Mouse (Mus musculus): ENCODE data around the gene Serpinb6c. TPM values are rescaled to one million over a fixed set of nuclear protein-coding genes. Genes with fewer than 3 reads are reported as not detected.

Serpinb6c gene
- not detected in 2 replicates for polyA plus RNA-seq (2012; rRNA removed)

DNA sequence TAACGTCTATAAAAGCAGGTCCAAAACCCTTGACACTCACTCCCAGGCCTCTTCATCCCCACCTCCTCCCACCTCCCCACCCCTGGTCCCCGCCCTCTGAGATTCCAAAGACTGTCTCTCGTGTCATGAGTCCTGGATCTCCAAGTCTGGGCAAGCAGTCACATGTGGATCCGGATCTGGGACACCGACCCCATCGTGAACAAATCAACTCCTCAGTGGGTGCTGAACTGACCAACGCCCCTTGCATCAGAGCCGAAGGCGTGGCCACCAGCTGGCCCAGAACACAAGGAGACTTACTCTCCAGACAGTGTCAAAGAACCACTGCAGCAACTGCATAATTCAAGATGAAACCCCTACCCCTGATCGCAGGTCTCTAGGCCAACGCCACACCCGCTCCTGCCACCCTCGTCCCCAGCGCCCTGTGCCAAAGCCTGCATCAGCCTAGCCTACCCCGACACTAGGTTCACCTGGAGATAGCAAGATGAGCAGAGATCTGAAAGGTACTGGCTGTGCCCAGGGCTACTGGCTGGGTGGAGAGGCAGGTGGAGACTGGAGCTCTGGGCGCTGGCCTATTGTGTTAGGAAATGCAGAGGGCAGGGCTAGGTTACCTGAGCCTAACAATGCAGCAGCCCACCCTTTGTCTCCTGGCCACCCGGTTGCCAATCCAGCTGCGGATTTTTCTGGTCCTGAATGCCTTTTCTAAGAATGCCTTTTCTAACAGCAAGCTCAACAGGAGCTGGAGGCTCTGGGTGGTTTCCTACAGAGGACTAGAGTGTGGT, at the start of gene Serpinb6c:
TSS of gene Serpinb6c (minus strand) at position 533 of the 779 bp plus-strand sequence.

DNA sequence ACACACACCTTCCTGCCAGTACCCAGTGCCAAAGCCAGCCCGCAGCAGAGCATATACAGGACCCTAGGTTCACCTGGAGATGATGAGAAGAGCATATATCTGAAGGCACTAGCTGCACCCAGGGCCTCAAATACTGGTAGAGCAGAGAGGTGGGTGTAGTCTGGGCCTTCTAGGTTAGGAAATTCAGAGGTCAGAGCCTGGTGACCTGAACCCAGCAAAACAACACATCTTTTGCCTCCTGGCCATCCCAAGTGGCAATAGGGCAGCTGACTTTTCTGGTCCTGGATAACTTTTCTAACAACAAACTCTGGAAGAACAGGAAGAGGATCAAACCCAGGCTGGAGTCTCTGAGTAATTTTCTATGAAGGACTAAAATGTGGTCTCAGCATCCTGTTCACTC, 62.2 kb downstream of the Serpinb6c start, which contains the start of gene Serpinb6e:
TSS of gene Serpinb6e (minus strand) at position 101 of the 400 bp plus-strand sequence.

Other genes with a start within 250 kb of the Serpinb6c start
- gene Serpinb6d, start 244.3 kb downstream of the Serpinb6c start, polyA plus RNA-seq (2012; rRNA removed), result not detected in 2 replicates
- gene Serpinb6e, start 62.3 kb downstream of the Serpinb6c start, polyA plus RNA-seq (2012; rRNA removed), result not detected in 2 replicates
- gene Nqo2, start 59.0 kb upstream of the Serpinb6c start, polyA plus RNA-seq (2012; rRNA removed), result 4.7 and 5.5 TPM in 2 replicates
- 15.1 and 18.5 TPM in 2 replicates for gene Ripk1, start 96.7 kb upstream of the Serpinb6c start, polyA plus RNA-seq (2012; rRNA removed)
- 85.9 and 88.4 TPM in 2 replicates for gene Serpinb6a, start 97.1 kb upstream of the Serpinb6c start, polyA plus RNA-seq (2012; rRNA removed)
- 50.7 and 53.5 TPM in 2 replicates for gene Bphl, start 131.9 kb upstream of the Serpinb6c start, polyA plus RNA-seq (2012; rRNA removed)
- 357 and 364 TPM in 2 replicates for gene Tubb2a, start 172.3 kb upstream of the Serpinb6c start, polyA plus RNA-seq (2012; rRNA removed)
- 39.9 and 49.9 TPM in 2 replicates for gene Tubb2b, start 224.8 kb upstream of the Serpinb6c start, polyA plus RNA-seq (2012; rRNA removed)

Data from ovary, adult 2 months (tissue).